Mouse (Mus musculus): ENCODE results near the gene Pla2g4d. TPM values are rescaled to one million over a fixed set of nuclear protein-coding genes. Genes with fewer than 3 reads are reported as not detected.

The Pla2g4d gene
- not detected in 2 replicates for polyA plus RNA-seq (2015; fragmentation: Nextera tagmentation; extraction: Ambion mirVana)

DNA sequence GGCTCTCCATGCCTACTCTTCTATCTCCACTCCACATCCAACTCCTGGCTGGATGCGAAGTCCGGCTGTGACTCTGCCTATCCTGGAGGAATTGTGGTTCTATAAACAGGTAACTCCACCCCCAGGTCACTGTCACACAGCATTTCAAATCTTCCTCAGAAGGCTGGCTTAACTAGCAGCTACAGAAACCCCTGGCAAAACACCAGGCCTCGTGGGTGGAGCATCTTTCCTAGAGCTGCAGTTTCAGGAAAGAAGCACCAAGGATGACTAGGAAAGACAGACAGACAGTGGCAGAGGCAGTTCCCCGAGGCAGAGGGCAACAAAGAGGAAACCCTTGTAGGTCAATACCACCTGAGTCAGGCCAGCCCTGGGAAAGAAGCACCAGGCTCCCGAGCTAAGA, at the start of gene Pla2g4d:
Pla2g4d (minus strand) TSS at position 203 of the 400 bp plus-strand sequence.
- no peaks in the 10 kb centered on the region for H3K9me3 ChIP-seq

DNA sequence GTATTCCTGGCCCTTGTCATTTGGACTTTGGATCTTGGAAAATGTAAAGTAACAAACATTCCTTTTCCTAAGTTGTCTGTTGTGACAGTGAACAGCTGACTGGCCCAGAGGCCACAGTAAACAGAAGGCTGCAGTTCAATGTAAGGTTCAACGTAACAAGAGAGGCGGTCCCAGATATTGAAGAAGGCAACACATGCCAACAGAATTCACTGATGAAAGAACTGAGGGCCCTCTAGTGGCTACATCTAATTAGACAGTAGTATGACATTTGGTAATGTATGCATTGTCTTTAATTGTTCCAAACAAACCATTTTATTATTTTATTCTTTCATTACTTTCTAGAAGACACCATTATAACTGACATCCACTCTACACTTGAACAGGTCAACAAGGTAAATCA, 48.9 kb upstream of the Pla2g4d start:
- peaks cover 89% of the 10 kb centered on the region for H3K36me3 ChIP-seq
- whole genome bisulfite sequencing, result 70% methylated on average over 2 of the region's 2 CpGs

More for the DNA sequence above, at the start of gene Pla2g4d:
- no peaks in the 10 kb centered on the region for H3K4me1 ChIP-seq (replicated peaks)
- no peak within 1 kb of the TSS for H3K9ac ChIP-seq (replicated peaks)
- no peaks in the 10 kb centered on the region for H3K36me3 ChIP-seq
- 72% methylated on average over 5 of the region's 5 CpGs for WGBS
- H3K27ac ChIP-seq, result no peak within 1 kb of the TSS
- no peak for ATAC-seq
- H3K4me3 ChIP-seq (replicated peaks), result no peak within 1 kb of the TSS
- no peaks in the 10 kb centered on the region for H3K27me3 ChIP-seq
- H3K4me2 ChIP-seq (replicated peaks), result no peak within 1 kb of the TSS

DNA sequence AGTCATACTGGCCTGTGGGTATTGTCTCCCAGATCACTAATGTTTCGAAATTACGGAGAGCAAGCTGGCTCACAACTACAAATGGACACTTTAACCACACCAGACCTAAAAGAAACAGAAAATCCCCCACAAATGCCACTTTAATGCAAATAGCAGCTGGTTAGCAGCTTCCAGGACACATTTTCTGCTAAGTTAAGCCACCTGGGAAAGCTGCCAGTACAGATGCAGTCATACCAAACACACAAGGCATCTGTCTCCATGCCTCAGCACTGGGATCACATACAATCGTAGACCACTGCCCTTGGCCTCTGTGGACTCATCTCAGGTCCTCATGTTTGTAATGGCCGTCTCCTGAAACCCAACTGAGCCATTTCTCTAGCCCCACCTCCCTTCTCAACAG, 42.6 kb upstream of the Pla2g4d start:
- Histone ChIP-seq H3K4me3 (replicated peaks) (no peak overlapping the region), H3K27ac (no peak overlapping the region), H3K36me3 (peaks cover 83% of the 10 kb centered on the region), H3K27me3 (no peaks in the 10 kb centered on the region), H3K9me3 (no peaks in the 10 kb centered on the region), H3K4me2 (replicated peaks) (no peak overlapping the region), H3K9ac (replicated peaks) (no peak overlapping the region), H3K4me1 (replicated peaks) (no peaks in the 10 kb centered on the region)
- no peak for ATAC-seq
- WGBS, result 94% methylated on average over 4 of the region's 4 CpGs

More for the DNA sequence above, 48.9 kb upstream of the Pla2g4d start:
- Histone ChIP-seq H3K27me3 (no peaks in the 10 kb centered on the region), H3K4me3 (replicated peaks) (no peak overlapping the region), H3K4me1 (replicated peaks) (no peaks in the 10 kb centered on the region), H3K9ac (replicated peaks) (no peak overlapping the region), H3K27ac (no peak overlapping the region), H3K4me2 (replicated peaks) (no peak overlapping the region), H3K9me3 (no peaks in the 10 kb centered on the region)
- ATAC-seq, result no peak

DNA sequence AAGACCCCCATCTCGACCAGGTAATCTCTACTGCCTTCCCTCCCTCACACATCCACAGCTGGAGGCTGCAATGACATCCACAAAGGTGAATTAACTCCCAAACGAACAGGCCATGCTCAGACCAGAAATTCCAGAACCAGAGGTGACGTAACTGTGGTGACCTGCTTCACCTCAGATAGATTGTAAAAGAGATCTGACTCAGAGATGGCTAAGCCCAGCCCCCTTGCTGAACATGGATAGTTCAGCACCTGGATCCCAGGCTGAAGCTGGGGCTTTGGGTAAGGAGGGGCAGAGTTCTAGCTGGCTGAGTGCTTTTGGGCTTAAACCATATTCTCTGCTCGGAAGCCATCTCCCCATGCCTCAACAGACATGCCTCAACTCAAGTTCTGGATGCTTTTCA, 26.1 kb upstream of the Pla2g4d start:
- Histone ChIP-seq H3K27me3 (no peaks in the 10 kb centered on the region), H3K9ac (replicated peaks) (no peak overlapping the region), H3K4me2 (replicated peaks) (no peak overlapping the region), H3K36me3 (peaks cover 44% of the 10 kb centered on the region), H3K4me1 (replicated peaks) (no peaks in the 10 kb centered on the region), H3K27ac (no peak overlapping the region), H3K9me3 (no peaks in the 10 kb centered on the region), H3K4me3 (replicated peaks) (no peak overlapping the region)
- ATAC-seq, result no peak
- 82% methylated on average over 4 of the region's 4 CpGs for WGBS

DNA sequence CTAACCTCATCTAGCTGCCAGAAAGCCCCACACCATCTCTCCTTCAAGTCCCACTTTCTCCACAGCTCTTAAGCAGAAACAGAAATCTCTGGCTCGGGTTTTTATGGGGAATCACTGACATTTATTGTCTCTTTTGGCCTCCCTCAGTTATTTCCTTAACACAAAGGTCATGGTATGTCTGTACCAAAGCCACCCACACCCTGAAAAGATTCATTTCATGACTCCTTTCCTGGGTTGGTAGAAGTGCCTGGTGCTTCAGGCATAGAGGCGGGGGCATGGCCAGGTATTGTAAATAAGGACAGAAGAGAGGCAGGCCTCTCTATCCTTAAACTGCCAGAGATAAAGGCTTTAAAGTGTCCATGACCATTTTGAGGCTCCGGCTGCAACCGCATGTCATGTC, 25.5 kb upstream of the Pla2g4d start:
- no peak overlapping the region for H3K4me3 ChIP-seq (replicated peaks)
- WGBS, result 93% methylated on average over 4 of the region's 4 CpGs
- H3K4me1 ChIP-seq (replicated peaks), result no peaks in the 10 kb centered on the region
- no peak overlapping the region for H3K9ac ChIP-seq (replicated peaks)
- no peaks in the 10 kb centered on the region for H3K27me3 ChIP-seq
- no peak overlapping the region for H3K4me2 ChIP-seq (replicated peaks)
- ATAC-seq, result no peak
- no peak overlapping the region for H3K27ac ChIP-seq
- no peaks in the 10 kb centered on the region for H3K9me3 ChIP-seq
- peaks cover 40% of the 10 kb centered on the region for H3K36me3 ChIP-seq

DNA sequence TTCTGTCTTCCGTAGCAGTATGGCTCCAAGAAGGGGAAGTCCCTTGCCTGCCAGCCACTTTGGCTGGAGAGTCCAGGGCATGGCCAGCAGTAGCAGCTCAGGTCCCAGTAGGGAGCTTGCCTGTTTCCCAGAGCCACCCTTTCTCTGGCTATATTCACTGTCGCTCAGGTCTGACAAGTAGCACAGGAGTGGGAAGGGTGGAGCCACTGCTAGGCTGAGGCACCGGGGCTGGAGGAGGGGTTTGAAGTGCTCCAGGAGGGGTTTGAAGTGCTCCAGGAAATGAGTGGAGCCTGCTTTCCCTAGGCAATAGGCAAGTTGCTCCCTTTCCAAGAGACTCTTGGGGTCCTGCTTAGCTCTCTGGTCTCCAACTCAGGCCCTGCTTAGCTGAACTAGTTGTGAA, 25.0 kb upstream of the Pla2g4d start, which contains the start of gene Pla2g4f:
Pla2g4f (minus strand) TSS at position 190 of the 400 bp plus-strand sequence.
- no peak within 1 kb of the TSS for H3K9ac ChIP-seq (replicated peaks)
- no peaks in the 10 kb centered on the region for H3K27me3 ChIP-seq
- H3K36me3 ChIP-seq, result peaks cover 35% of the 10 kb centered on the region
- ATAC-seq, result no peak
- H3K27ac ChIP-seq, result no peak within 1 kb of the TSS
- H3K4me2 ChIP-seq (replicated peaks), result no peak within 1 kb of the TSS
- WGBS, result 73% methylated on average over 3 of the region's 3 CpGs
- H3K9me3 ChIP-seq, result no peaks in the 10 kb centered on the region
- H3K4me3 ChIP-seq (replicated peaks), result no peak within 1 kb of the TSS
- no peaks in the 10 kb centered on the region for H3K4me1 ChIP-seq (replicated peaks)

DNA sequence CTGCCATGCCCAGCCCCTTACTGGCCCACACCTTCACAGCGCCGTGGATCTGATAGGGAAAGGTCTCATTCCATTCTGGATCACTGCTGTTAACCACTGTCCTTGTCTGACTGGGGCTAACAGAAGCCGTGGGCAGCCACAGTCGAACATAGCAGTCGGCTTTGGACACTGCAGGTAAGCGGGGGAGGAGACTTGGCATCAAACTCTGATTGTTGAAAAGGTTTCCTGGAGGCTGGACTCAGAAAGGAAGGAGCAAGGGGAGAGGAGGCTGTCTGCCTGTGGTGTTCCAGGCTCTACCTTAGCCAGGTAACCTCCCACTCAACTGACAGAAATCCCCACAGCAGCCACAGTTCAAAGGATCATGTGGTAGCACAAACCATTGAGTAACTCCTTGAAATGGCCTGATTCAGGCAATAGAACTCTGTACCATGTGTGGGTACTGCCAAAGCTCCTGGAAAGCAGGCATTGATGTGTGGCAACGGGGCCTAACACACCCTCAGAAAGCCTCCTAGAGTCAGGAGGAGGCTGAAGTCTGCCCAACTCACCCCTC, 23.4 kb upstream of the Pla2g4d start:
- ATAC-seq, result no peak
- Histone ChIP-seq H3K27ac (no peak overlapping the region), H3K4me1 (replicated peaks) (no peaks in the 10 kb centered on the region), H3K36me3 (peaks cover 19% of the 10 kb centered on the region), H3K27me3 (no peaks in the 10 kb centered on the region), H3K9me3 (no peaks in the 10 kb centered on the region), H3K9ac (replicated peaks) (no peak overlapping the region), H3K4me2 (replicated peaks) (no peak overlapping the region), H3K4me3 (replicated peaks) (no peak overlapping the region)
- 88% methylated on average over 7 of the region's 7 CpGs for WGBS

DNA sequence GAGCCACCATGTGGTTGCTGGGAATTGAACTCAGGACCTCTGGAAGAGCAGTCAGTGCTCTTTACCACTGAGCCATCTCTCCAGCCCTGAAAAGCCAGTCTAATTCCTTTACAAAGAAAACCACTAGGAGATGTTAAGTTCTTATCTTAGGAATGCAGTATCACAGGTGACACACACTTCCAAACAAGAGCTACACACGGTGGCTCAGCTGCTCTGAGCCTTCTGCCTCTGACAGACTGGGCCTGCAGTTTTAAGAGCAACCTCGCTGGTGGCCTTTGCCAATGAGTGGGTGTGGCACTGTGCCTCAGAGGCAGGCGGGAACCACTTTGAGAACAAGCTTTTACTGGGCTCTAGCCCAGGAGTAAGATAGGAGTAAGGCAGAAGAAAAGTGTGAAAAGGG, 15.1 kb upstream of the Pla2g4d start:
- ATAC-seq, result no peak
- 47% methylated on average over 3 of the region's 3 CpGs for WGBS
- Histone ChIP-seq H3K4me2 (replicated peaks) (no peak overlapping the region), H3K27me3 (no peaks in the 10 kb centered on the region), H3K27ac (no peak overlapping the region), H3K4me3 (replicated peaks) (no peak overlapping the region), H3K36me3 (no peaks in the 10 kb centered on the region), H3K9me3 (no peaks in the 10 kb centered on the region), H3K9ac (replicated peaks) (no peak overlapping the region), H3K4me1 (replicated peaks) (no peaks in the 10 kb centered on the region)

DNA sequence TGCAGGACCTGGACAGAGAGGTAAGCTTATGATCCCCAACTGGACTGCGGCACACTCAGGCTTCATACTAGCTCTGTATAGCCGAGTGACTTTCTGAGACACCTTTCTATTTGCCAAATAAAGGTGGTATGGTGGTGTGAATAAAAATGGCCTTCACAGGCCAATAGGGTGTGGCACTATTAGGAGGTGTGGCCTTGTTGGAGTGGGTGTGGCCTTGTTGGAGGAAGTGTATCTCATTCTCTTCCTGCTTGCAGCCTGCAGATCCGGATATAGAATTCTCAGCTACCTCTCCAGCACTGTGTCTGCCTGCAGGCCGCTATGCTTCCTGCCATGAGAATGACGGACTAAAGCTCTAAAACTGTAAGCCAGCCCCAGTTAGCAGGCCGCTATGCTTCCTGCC, 12.1 kb upstream of the Pla2g4d start:
- no peak for ATAC-seq
- Histone ChIP-seq H3K4me1 (replicated peaks) (no peaks in the 10 kb centered on the region), H3K36me3 (no peaks in the 10 kb centered on the region), H3K27ac (no peak overlapping the region), H3K9me3 (no peaks in the 10 kb centered on the region), H3K4me3 (replicated peaks) (no peak overlapping the region), H3K27me3 (no peaks in the 10 kb centered on the region), H3K4me2 (replicated peaks) (no peak overlapping the region), H3K9ac (replicated peaks) (no peak overlapping the region)
- WGBS, result 92% methylated on average over 6 of the region's 6 CpGs

DNA sequence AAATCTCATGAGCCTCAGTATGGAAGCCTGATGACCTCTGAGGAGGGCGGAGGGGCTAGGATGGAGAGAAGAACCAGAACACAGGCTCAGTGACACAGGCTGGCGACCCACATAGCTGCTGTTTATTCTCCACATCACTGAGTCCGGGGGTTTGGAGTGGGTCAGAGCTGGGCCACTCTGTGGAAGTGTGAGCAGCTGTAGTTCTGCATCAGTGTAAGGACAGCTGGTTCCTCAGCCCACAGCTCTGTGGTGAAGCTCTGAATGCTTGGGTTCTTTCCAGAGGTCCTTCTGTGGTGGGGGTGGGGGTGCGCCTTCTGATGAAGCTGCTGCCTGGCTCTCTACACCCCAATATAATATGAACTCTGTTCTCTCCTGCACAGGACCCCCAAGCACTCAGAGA, 10.9 kb upstream of the Pla2g4d start:
- Histone ChIP-seq H3K4me1 (replicated peaks) (no peaks in the 10 kb centered on the region), H3K4me2 (replicated peaks) (no peak overlapping the region), H3K4me3 (replicated peaks) (no peak overlapping the region), H3K9me3 (no peaks in the 10 kb centered on the region), H3K27ac (no peak overlapping the region), H3K9ac (replicated peaks) (no peak overlapping the region), H3K36me3 (no peaks in the 10 kb centered on the region), H3K27me3 (no peaks in the 10 kb centered on the region)
- WGBS, result 85% methylated on average over 4 of the region's 4 CpGs
- no peak for ATAC-seq

DNA sequence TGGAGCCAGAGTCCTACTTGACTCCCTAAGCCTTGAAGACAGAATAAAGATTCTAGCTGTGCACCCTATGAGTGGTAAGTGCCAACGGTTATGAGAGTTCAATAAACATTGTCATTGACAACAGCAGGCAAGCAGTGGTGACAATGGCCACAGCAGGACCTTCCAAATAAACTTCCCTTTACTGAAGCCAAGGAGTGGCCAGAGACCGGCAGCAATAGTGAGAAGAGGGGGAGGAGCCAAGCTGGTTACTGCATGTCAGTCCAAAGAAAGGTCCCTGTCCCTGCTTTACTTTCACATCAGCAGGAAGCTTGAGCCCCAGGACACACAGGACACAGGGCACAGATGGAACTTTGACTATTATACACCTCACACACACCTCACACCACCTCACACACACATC, 7.2 kb upstream of the Pla2g4d start:
- H3K9me3 ChIP-seq, result no peaks in the 10 kb centered on the region
- no peak overlapping the region for H3K4me3 ChIP-seq (replicated peaks)
- no peak for ATAC-seq
- WGBS, result 9% methylated on average over 2 of the region's 2 CpGs
- H3K4me1 ChIP-seq (replicated peaks), result no peaks in the 10 kb centered on the region
- H3K27ac ChIP-seq, result no peak overlapping the region
- no peak overlapping the region for H3K9ac ChIP-seq (replicated peaks)
- no peaks in the 10 kb centered on the region for H3K27me3 ChIP-seq
- no peak overlapping the region for H3K4me2 ChIP-seq (replicated peaks)
- no peaks in the 10 kb centered on the region for H3K36me3 ChIP-seq

DNA sequence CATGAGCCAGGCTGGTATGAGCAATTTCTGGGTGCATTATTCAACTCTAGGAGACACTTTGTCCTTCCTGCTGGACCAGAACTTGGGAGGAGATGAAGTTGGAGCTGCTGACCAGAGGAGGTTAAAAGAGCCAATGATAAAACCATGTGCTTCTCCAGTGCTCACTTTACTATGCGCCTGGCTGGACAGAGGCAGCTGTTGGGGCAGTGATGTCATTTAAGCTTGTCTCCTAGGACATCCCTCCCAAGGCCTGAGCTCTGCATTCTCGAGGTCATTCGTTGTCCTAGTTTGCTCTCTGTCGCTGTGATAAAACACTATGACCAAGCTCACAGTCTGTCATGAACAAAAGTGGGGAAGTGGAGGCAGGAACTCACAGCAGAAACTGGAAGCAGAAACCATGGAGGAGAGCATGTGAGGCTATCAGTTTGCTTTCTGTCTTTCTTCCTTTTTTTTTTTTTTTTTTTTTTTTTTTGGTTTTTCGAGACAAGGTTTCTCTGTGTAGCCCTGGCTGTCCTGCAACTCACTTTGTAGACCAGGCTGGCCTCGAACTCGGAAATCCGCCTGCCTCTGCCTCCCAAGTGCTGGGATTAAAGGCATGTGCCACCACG, 2.6 kb upstream of the Pla2g4d start:
- H3K4me3 ChIP-seq (replicated peaks), result no peak overlapping the region
- 92% methylated on average over 8 of the region's 9 CpGs for WGBS
- H3K27me3 ChIP-seq, result no peaks in the 10 kb centered on the region
- no peak overlapping the region for H3K9ac ChIP-seq (replicated peaks)
- H3K9me3 ChIP-seq, result no peaks in the 10 kb centered on the region
- H3K4me1 ChIP-seq (replicated peaks), result no peaks in the 10 kb centered on the region
- no peak for ATAC-seq
- no peak overlapping the region for H3K27ac ChIP-seq
- no peak overlapping the region for H3K4me2 ChIP-seq (replicated peaks)
- H3K36me3 ChIP-seq, result no peaks in the 10 kb centered on the region

DNA sequence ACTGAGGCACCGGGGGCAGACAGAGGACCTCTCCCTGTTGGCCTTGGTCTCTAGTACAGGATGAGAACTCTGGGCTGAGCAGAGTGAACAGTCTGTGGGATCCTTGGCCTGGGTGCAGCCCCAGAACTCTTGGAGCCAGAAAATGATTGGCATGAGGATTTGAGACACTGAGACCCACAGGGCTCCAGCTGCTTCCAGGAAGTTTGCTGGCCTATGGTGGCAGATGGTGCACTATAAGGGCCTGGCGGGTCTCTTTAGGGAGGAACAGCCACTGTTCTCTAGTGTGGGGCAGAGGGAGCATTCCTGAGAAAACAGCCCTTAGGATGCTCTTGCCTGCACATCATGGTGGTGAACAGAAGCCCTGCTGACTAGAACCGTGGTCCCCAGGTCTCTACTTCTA, 596 bp downstream of the Pla2g4d start:
- no peaks in the 10 kb centered on the region for H3K9me3 ChIP-seq
- 86% methylated on average over 3 of the region's 3 CpGs for WGBS
- H3K4me3 ChIP-seq (replicated peaks), result no peak overlapping the region
- no peaks in the 10 kb centered on the region for H3K36me3 ChIP-seq
- ATAC-seq, result no peak
- no peak overlapping the region for H3K4me2 ChIP-seq (replicated peaks)
- H3K4me1 ChIP-seq (replicated peaks), result no peaks in the 10 kb centered on the region
- no peak overlapping the region for H3K27ac ChIP-seq
- no peaks in the 10 kb centered on the region for H3K27me3 ChIP-seq
- H3K9ac ChIP-seq (replicated peaks), result no peak overlapping the region
